8 mouse cellular contexts compared by ENCODE assay signal in the genomic region with DNA sequence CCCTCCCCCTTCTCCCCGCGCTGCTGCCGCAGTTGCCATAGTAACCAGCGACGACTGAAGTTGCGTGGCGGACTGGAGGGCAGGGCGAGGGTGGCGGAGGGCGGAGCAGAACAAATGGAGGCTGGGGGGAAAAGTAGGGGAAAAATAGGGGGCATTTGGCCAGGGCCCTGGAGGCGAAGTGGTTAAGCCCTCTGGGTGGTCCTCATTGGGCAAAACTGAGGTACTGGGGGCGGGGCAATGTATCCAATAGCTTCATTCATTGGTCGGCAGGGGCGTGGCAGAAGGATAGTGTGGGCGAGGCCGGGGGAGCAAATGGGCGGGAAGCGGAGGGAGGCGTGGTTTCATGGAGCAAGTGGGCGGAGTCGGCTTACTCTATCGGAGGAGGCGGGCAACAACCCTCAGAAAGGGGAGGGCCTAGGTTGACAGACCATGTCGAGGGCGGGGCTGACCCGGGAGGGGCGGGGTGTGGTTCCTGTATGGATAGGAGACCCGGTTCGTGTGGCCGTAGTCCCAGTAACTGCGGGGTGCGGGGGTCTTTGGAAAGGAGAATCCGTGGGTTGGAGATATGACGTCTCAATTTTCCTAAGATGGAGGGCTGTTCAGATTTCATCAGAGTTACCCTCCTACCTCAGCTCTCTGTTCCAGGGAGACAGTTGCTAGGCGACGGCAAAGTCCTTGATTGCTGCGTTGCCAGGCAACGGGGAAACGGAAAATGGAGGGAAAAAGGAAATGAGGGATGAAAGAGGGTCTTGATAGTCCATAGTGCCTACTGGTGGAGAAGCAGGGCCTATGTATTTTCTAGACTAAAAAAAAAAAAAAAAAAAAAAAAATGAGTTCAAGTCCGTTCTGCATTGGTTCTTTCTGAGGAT. TPM values are rescaled to one million over a fixed set of nuclear protein-coding genes. Genes with fewer than 3 reads are reported as not detected.
DNase-seq lines count a peak whose midpoint lies in the region; ATAC-seq and TF ChIP-seq lines count a peak whose summit lies in the region.

No protein-coding gene starts in this region.

- ATAC-seq in Patski = peak; percentile 42
- peak; percentile 88 for ATAC-seq in hindbrain, embryonic 14.5 days (ENCODE audit: low FRiP score)

- peak; percentile 78 for DNase-seq in Patski (ENCODE audit: low read depth, low spot score)
- peak; percentile 96 to 98 for DNase-seq in cerebellum, postnatal 14 days
- peak; percentile 97 to 98 for DNase-seq in frontal cortex, postnatal 14 days (ENCODE audit: low spot score in 2 of 2)
- DNase-seq in hindbrain, embryonic 14.5 days (ENCODE audit: low spot score) = peak; percentile 97
- peak; percentile 98 to 99 for DNase-seq in layer of hippocampus, postnatal 36 days
- DNase-seq in lung, postnatal 36 days = peak; percentile 98
- peak; percentile 100 for DNase-seq in retina, postnatal 1 day
- DNase-seq in urinary bladder, adult 18-20 months (ENCODE audit: low spot score in 2 of 2) = peak; percentile 89 to 94

- H3K36me3 ChIP-seq in hindbrain, embryonic 14.5 days (replicated peaks; ENCODE audit: control insufficient read depth, insufficient read depth) = no peaks in the 10 kb centered on the region

- H3K4me2 ChIP-seq in hindbrain, embryonic 14.5 days (replicated peaks) = peak overlapping the region; percentile 90

- H3K9ac ChIP-seq in hindbrain, embryonic 14.5 days = peak overlapping the region; percentile 94

- no peaks in the 10 kb centered on the region for H3K27me3 ChIP-seq in Patski
- H3K27me3 ChIP-seq in hindbrain, embryonic 14.5 days (ENCODE audit: control insufficient read depth, insufficient read depth, low read length) = no peaks in the 10 kb centered on the region

- CTCF ChIA-PET in Patski (lab: Charles Lee) = interaction anchor here (2.3 kb wide), 1 partner anchor 12 kb away, joined by 8 read pairs; no protein-coding TSS in a partner anchor

- peaks cover 68% of the 10 kb centered on the region for H3K4me1 ChIP-seq in hindbrain, embryonic 14.5 days (replicated peaks; ENCODE audit: control insufficient read depth, insufficient read depth, low read length)

- no peaks in the 10 kb centered on the region for H3K9me3 ChIP-seq in hindbrain, embryonic 14.5 days (ENCODE audit: control insufficient read depth, low read length)

- peak overlapping the region; percentile 95 for H3K27ac ChIP-seq in hindbrain, embryonic 14.5 days

- POLR2A ChIA-PET in Patski (lab: Charles Lee) = interaction anchor here (0.7 to 1.1 kb wide), 3 partner anchors 14 to 101 kb away, joined by 3 to 7 read pairs (median 5); no protein-coding TSS in a partner anchor

- in situ Hi-C loops in Patski (cut with MboI; ENCODE audit: low pct_unique_long_range_greater_than_20kb) = no loop called here

- no peak for TF ChIP-seq CTCF in Patski (IDR thresholded peaks at IDR 0.05)

- WGBS in hindbrain, embryonic 14.5 days = under 1% methylated on average over 40 of the region's 40 CpGs

- peak overlapping the region; percentile 81 for H3K4me3 ChIP-seq in hindbrain, embryonic 14.5 days (replicated peaks; ENCODE audit: low read length)

RNA-seq across cellular contexts. Expression of a gene that starts 4.8 kb away (rescaled TPM):
- 48.1 TPM for polyA plus RNA-seq in Patski (2021)
- 25.6 and 26.6 TPM in 2 replicates for polyA plus RNA-seq in hindbrain, embryonic 14.5 days (2014; fragmentation: Nextera tagmentation; extraction: Ambion mirVana)
- total RNA-seq in layer of hippocampus, postnatal 36 days (2021) = 100 to 1,000 TPM; 888 to 914 TPM

RNA-seq across cellular contexts. Expression of a gene that starts 6.3 kb away (rescaled TPM):
- 234 TPM for polyA plus RNA-seq in Patski (2021)
- polyA plus RNA-seq in hindbrain, embryonic 14.5 days (2014; fragmentation: Nextera tagmentation; extraction: Ambion mirVana) = 49.9 and 56.1 TPM in 2 replicates
- 10 to 100 TPM; 54.9 to 58.6 TPM for total RNA-seq in layer of hippocampus, postnatal 36 days (2021)

RNA-seq across cellular contexts. Expression of a gene that starts 21.1 kb away (rescaled TPM):
- 41.6 TPM for polyA plus RNA-seq in Patski (2021)
- polyA plus RNA-seq in hindbrain, embryonic 14.5 days (2014; fragmentation: Nextera tagmentation; extraction: Ambion mirVana) = 17.9 and 20.9 TPM in 2 replicates
- 10 to 100 TPM; 36.8 to 41.7 TPM for total RNA-seq in layer of hippocampus, postnatal 36 days (2021)

RNA-seq across cellular contexts. Expression of a gene that starts 25.9 kb away (rescaled TPM):
- polyA plus RNA-seq in Patski (2021) = 76.1 TPM
- 38.0 and 38.4 TPM in 2 replicates for polyA plus RNA-seq in hindbrain, embryonic 14.5 days (2014; fragmentation: Nextera tagmentation; extraction: Ambion mirVana)
- 10 to 100 TPM; 45.4 to 47.4 TPM for total RNA-seq in layer of hippocampus, postnatal 36 days (2021)

RNA-seq across cellular contexts. Expression of a gene that starts 30.6 kb away (rescaled TPM):
- polyA plus RNA-seq in Patski (2021) = 528 TPM
- polyA plus RNA-seq in hindbrain, embryonic 14.5 days (2014; fragmentation: Nextera tagmentation; extraction: Ambion mirVana) = 624 and 628 TPM in 2 replicates
- total RNA-seq in layer of hippocampus, postnatal 36 days (2021) = 100 to 1,000 TPM; 232 to 236 TPM

Comparison
In these comparisons a context has a peak if more than half of its experiments do, and no peak if none do; other contexts are left out.
1. Peak in every context shown above with its lines: DNase-seq, ATAC-seq, H3K4me3 ChIP-seq and H3K27ac ChIP-seq.